Mouse (Mus musculus) CD4-positive helper T cell, adult 2 months (primary cell): Measurements from ENCODE around the gene Zxdc.

Experiments used
- DNase-seq: peaks from one replicate; pipeline ENCODE4 v3.0.0-alpha.2; 2012; ENCODE audit warnings: low read depth, missing footprints, low spot score

Zxdc gene

DNA sequence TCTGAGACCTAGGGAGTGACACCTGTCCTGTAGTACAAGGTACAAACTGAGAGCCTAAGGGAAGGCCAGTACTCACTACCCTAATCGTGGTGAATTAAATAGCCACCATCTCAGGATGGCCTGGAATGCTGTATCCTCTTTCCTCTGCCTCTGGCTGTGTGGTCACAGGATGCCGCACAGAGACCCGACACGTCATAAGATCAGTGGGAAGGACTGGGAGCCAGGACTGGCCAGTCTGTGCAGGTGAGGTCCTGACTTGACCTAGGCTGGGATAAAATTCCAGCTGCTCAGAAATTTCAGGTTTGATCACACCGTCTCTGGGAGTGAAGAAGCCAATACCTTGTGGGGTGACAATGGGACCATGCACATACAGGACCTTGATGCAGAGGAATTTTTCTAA lies 82.2 kb downstream of the Zxdc start:
- no peak for DNase-seq

- no peak for DNase-seq
These were observed 83.3 kb downstream of the Zxdc start for GRCm38 (mm10) chr6:90452603-90453002.
